Mouse (Mus musculus): Measurements from ENCODE around the gene Gm5485. TPM values are rescaled to one million over a fixed set of nuclear protein-coding genes. Genes with fewer than 3 reads are reported as not detected.
A peak's percentile ranks its signal among the peaks of the same experiment; 100 is the strongest.

The Gm5485 gene
- polyA plus RNA-seq, 1 experiment from 2014 or later = not detected

DNA sequence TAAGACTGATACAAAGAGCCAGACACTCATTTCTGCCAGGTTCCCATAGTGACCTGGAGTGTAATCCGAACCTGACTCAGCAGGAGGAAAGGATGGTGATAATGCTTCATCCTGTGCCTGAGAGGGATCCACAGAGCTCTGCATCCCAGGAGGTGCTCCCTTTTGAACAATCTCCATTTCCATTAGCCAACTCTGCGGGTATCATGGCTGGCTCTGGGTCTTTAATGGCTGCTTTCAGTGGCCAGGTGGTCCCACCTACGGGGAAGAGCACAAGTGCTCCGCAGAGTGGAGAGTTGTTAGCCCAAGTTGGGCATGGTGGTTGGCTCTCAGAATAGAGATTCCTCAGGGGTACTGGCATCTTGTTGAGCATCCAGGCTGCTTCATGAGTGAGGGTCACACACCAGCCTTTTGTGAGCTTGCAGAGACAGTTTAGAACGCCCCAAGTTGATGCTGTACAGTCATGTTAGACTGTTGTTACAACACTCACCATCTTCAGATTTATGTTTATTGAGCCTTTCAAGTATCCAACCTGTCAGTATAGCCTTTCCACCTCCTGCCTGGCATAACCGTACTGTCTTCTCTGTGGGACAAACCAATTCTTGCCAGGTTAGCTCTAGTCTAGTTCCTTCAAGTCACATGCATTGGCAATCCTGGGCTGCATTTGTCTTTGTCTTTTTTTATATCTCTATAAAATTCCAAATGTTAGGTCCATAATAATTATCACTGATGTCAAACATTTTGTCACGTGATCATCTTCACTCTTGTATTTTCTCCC is 38.3 kb downstream of the Gm5485 start:
- Histone ChIP-seq H3K36me3 (ENCODE audit: insufficient read depth) (no peaks in the 10 kb centered on the region), H3K9me3 (ENCODE audit: low read depth, low read length) (no peaks in the 10 kb centered on the region), H3K27ac (ENCODE audit: low read depth) (no peak overlapping the region), H3K4me2 (no peak overlapping the region), H3K4me1 (ENCODE audit: insufficient read depth) (no peaks in the 10 kb centered on the region), H3K4me3 (ENCODE audit: low read depth, low read length) (no peak overlapping the region), H3K27me3 (ENCODE audit: insufficient read depth, low read length) (no peaks in the 10 kb centered on the region), H3K9ac (no peak overlapping the region)
- TF ChIP-seq CTCF (IDR thresholded peaks at IDR 0.05; ENCODE audit: low read depth) = no peak
- ATAC-seq (ENCODE audit: insufficient read depth) (no peak), DNase-seq (no peak)
- 83% methylated on average over 7 of the region's 7 CpGs for WGBS

DNA sequence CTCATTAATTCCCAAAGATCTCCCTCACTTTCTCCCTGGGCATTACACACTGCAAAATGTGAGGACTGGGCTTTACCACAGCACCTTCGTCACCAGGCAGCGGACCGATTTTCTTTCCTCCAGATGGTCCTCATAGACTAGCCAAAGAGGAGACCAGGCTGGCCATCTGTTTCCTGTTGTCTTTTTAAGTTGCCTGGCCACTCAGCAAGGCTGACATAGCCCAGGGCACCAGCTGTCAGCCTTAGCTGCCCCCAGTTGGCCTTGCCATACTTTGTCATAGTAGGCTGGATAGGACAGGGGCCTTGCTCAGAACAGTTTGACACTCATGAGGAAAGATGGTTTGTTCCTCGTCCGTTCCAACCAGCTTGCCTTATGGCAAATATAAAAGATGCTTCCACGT is 39.8 kb downstream of the Gm5485 start:
- Histone ChIP-seq H3K4me3 (ENCODE audit: low read depth, low read length) (no peak overlapping the region), H3K4me1 (ENCODE audit: insufficient read depth) (no peaks in the 10 kb centered on the region), H3K27ac (ENCODE audit: low read depth) (no peak overlapping the region), H3K4me2 (no peak overlapping the region), H3K9me3 (ENCODE audit: low read depth, low read length) (no peaks in the 10 kb centered on the region), H3K27me3 (ENCODE audit: insufficient read depth, low read length) (no peaks in the 10 kb centered on the region), H3K9ac (no peak overlapping the region), H3K36me3 (ENCODE audit: insufficient read depth) (no peaks in the 10 kb centered on the region)
- DNase-seq = no peak
- 68% methylated on average over 6 of the region's 6 CpGs for WGBS
- no peak for TF ChIP-seq CTCF (IDR thresholded peaks at IDR 0.05; ENCODE audit: low read depth)
- ATAC-seq (ENCODE audit: insufficient read depth) = no peak

DNA sequence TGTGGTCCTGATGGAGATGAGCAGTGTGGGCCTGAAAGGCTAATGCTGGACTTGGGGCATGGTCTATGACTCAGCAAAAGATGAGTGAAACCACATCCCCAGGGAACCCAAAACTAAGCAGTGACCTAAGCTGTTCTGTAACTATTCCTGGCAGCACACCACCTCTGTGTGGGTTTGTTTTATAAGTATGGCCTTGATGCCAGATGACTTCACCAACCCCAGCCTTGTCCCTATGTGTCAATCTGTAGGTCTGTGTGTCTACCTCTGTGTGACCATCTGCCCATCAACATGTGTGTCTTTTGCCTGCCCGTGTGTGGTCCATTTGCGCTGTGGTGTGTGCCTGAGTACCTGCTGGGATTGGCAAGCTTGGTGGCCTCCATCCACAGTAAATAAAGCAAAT is 44.1 kb downstream of the Gm5485 start:
- ATAC-seq (ENCODE audit: insufficient read depth) (no peak), DNase-seq (no peak)
- WGBS = 93% methylated on average over 2 of the region's 2 CpGs
- no peak for TF ChIP-seq CTCF (IDR thresholded peaks at IDR 0.05; ENCODE audit: low read depth)
- H3K27me3 ChIP-seq (ENCODE audit: insufficient read depth, low read length) = no peaks in the 10 kb centered on the region
- H3K9ac ChIP-seq = no peak overlapping the region
- no peak overlapping the region for H3K27ac ChIP-seq (ENCODE audit: low read depth)
- H3K36me3 ChIP-seq (ENCODE audit: insufficient read depth) = no peaks in the 10 kb centered on the region
- no peak overlapping the region for H3K4me3 ChIP-seq (ENCODE audit: low read depth, low read length)
- H3K9me3 ChIP-seq (ENCODE audit: low read depth, low read length) = no peaks in the 10 kb centered on the region
- no peak overlapping the region for H3K4me2 ChIP-seq
- no peaks in the 10 kb centered on the region for H3K4me1 ChIP-seq (ENCODE audit: insufficient read depth)

DNA sequence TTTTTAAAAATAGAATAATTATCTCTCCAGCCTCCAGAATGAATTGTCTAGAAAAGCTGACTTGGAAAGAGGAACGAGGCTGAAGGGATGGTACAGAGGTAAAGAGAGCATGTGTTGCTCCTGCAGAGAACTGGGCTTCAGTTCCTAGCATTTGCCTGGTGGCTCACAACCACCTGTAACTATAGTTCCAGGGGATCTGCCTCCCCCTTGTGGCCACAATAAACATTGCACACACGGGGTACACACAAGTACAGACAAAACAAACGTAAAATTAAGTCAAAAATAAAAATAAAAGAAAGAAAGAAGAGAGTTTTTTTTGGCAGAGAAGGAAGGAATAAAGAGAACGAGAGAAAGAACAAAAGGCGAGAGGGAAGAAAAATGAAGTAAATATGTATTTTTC is 45.4 kb downstream of the Gm5485 start:
- Histone ChIP-seq H3K4me1 (ENCODE audit: insufficient read depth) (no peaks in the 10 kb centered on the region), H3K4me3 (ENCODE audit: low read depth, low read length) (no peak overlapping the region), H3K9me3 (ENCODE audit: low read depth, low read length) (no peaks in the 10 kb centered on the region), H3K4me2 (no peak overlapping the region), H3K36me3 (ENCODE audit: insufficient read depth) (no peaks in the 10 kb centered on the region), H3K27me3 (ENCODE audit: insufficient read depth, low read length) (no peaks in the 10 kb centered on the region), H3K9ac (no peak overlapping the region), H3K27ac (ENCODE audit: low read depth) (no peak overlapping the region)
- WGBS = 89% methylated on average over 5 of the region's 5 CpGs
- no peak for DNase-seq
- no peak for ATAC-seq (ENCODE audit: insufficient read depth)
- TF ChIP-seq CTCF (IDR thresholded peaks at IDR 0.05; ENCODE audit: low read depth) = peak; percentile 55

DNA sequence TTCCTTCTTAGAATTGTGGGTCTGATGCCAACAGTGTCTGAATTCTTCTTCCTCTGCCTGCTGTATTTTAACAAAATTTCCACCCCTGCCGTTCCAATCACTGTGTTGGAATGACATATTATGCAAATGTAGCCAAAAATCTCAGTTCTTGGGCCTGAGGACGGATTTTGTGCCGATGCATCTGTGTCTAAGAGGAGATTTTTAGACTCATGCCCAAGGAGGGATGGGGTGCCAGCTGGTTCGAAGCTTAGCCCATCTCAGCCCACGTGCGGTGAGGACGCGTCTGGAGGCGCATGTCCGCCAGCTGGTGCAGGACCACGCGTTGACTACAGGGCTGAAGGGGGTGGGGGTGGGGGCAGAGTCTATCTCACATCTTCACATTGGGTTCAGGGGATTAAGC is 51.3 kb downstream of the Gm5485 start:
- no peaks in the 10 kb centered on the region for H3K27me3 ChIP-seq (ENCODE audit: insufficient read depth, low read length)
- H3K4me2 ChIP-seq = no peak overlapping the region
- WGBS = 87% methylated on average over 12 of the region's 12 CpGs

DNA sequence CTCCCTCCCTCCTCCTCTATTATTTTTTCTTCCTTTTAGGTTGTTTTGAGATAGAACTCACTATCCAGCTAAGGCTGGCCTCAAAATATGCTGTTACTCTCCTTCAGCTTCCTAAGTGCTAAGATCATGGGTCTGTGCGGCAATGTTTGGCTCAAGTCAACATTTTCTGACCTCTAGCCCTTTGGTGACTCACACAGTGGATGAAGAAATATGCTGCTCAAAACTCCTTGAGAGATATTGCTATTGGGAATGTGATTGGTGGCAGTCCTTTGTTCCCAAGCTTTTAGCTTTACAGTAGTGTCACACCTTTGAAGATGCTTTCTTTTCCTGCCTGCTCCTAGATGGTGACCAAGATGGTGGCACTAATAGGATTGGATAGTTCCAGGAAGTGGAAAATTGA is 55.8 kb downstream of the Gm5485 start:
- Histone ChIP-seq H3K27ac (ENCODE audit: low read depth) (no peak overlapping the region), H3K9ac (no peak overlapping the region), H3K4me2 (no peak overlapping the region), H3K27me3 (ENCODE audit: insufficient read depth, low read length) (no peaks in the 10 kb centered on the region), H3K4me1 (ENCODE audit: insufficient read depth) (no peaks in the 10 kb centered on the region), H3K4me3 (ENCODE audit: low read depth, low read length) (no peak overlapping the region), H3K9me3 (ENCODE audit: low read depth, low read length) (no peaks in the 10 kb centered on the region), H3K36me3 (ENCODE audit: insufficient read depth) (no peaks in the 10 kb centered on the region)
- no peak for ATAC-seq (ENCODE audit: insufficient read depth)
- WGBS = 50% methylated on average over 1 of the region's 1 CpGs
- no peak for TF ChIP-seq CTCF (IDR thresholded peaks at IDR 0.05; ENCODE audit: low read depth)
- no peak for DNase-seq

More for the DNA sequence above, 51.3 kb downstream of the Gm5485 start:
- no peaks in the 10 kb centered on the region for H3K9me3 ChIP-seq (ENCODE audit: low read depth, low read length)
- TF ChIP-seq CTCF (IDR thresholded peaks at IDR 0.05; ENCODE audit: low read depth) = no peak
- H3K4me3 ChIP-seq (ENCODE audit: low read depth, low read length) = no peak overlapping the region
- H3K27ac ChIP-seq (ENCODE audit: low read depth) = no peak overlapping the region
- ATAC-seq (ENCODE audit: insufficient read depth) = no peak
- no peak overlapping the region for H3K9ac ChIP-seq
- DNase-seq = no peak
- no peaks in the 10 kb centered on the region for H3K4me1 ChIP-seq (ENCODE audit: insufficient read depth)
- H3K36me3 ChIP-seq (ENCODE audit: insufficient read depth) = no peaks in the 10 kb centered on the region

DNA sequence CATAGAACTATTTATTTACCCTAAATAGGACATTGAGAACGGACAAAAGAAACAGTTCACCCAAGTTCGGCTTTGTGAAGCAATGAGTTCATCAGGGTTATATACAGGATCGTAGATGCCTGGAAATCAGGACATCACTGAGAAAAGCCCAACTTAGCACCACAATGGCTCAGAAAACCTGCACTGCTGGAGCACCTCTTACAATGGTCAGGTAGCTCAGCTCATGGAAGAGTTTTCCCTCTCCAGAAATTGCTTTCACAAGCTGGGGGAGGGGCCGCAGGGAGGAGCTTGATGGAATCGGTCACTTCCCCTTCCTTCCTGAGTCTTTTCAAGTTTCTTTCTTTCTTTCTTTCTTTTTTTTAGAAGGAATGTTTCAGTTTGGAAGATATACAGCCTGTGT is 56.5 kb downstream of the Gm5485 start:
- Histone ChIP-seq H3K36me3 (ENCODE audit: insufficient read depth) (no peaks in the 10 kb centered on the region), H3K9me3 (ENCODE audit: low read depth, low read length) (no peaks in the 10 kb centered on the region), H3K4me2 (no peak overlapping the region), H3K9ac (no peak overlapping the region), H3K27me3 (ENCODE audit: insufficient read depth, low read length) (no peaks in the 10 kb centered on the region), H3K27ac (ENCODE audit: low read depth) (no peak overlapping the region), H3K4me3 (ENCODE audit: low read depth, low read length) (no peak overlapping the region), H3K4me1 (ENCODE audit: insufficient read depth) (no peaks in the 10 kb centered on the region)
- no peak for ATAC-seq (ENCODE audit: insufficient read depth)
- 83% methylated on average over 5 of the region's 5 CpGs for WGBS
- DNase-seq = no peak
- no peak for TF ChIP-seq CTCF (IDR thresholded peaks at IDR 0.05; ENCODE audit: low read depth)

Other genes starting within 250 kb of the Gm5485 start
- gene Dppa4, start 128.7 kb downstream of the Gm5485 start, polyA plus RNA-seq (2014; fragmentation: Nextera tagmentation; extraction: Ambion mirVana) = not detected in 2 replicates
- gene Dppa2, start 108.5 kb downstream of the Gm5485 start, polyA plus RNA-seq (2014; fragmentation: Nextera tagmentation; extraction: Ambion mirVana) = 0.15 and 0.21 TPM in 2 replicates
- gene Morc1, start 18.8 kb upstream of the Gm5485 start, polyA plus RNA-seq (2014; fragmentation: Nextera tagmentation; extraction: Ambion mirVana) = 0.09 and 0.20 TPM in 2 replicates

All from lung, embryonic 14.5 days (tissue).